Mouse (Mus musculus): Measurements from ENCODE around the gene Myo6.

DNA sequence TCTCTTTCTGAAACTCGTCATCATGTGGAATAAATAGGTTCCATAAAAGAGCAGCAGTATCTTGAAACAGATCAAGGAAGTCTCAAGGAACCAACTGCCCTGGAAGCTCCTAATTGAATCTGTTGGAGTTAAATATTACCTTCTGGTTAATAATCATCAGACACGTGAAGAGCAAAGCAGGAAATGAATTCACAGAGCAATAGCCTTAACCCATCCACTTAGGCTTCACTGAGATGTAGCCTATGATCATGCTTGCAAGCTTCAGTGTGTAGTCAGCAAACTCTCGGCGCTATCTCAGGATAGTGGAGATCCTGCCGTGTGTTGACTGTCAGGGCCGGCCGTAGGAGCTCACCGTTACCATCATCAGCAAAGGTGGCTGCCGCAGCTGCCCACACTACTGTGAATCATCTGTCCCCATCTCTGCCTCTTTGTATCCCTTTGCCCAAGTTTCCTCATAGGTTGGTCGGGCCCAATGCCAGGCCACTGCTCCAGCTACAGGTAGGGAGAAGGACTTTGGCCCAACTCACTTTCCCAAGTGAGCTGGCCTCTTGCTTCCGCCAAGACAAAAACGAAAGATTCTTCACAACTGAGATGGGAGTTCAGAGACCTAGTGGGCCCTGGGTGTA, 6.9 kb upstream of the Myo6 start:
- TF ChIP-seq GATA1 (IDR thresholded peaks at IDR 0.05; ENCODE audit: low read depth, low read length): no peak
- no peak for TF ChIP-seq CTCF (IDR thresholded peaks at IDR 0.05 in 2 of 3, conservative IDR thresholded peaks at IDR 0.05 in 1 of 3; ENCODE audit: control insufficient read depth in 1 of 3, insufficient read depth in 1 of 3, low read depth in 2 of 3, low read length in 3 of 3, poor library complexity in 1 of 3, severe bottlenecking in 1 of 3)

Measured in MEL (cell line).